Comparison of ENCODE assay signal across 9 mouse cellular contexts in the genomic region with DNA sequence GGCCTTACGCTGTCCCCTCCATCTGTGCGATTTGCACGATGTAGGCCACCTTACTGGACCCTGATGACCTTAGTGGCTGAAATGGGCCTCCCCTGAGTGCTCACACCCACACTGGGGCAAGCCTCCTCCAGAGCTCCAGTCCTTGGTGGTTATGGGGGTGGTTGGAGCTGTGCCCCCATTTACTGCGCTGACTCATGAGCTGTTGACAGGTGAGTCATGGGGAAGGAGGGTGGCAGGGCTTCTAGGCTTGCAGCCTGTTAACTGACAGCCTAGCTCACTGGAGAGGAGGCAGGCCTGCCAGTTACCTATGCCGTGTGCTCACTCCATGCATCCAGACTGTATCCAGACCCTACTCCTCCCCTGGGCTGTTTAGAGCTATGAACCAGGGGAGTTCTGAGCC.
DNase-seq lines count a peak whose midpoint lies in the region.
"Had no signal": no experiment of that assay in that cellular context is flagged by ENCODE, and none has a peak within 500 bp of the region (broad histone marks: within the 10 kb centered on the region; RNA-seq: fewer than 3 reads in every experiment).

No protein-coding gene starts in this region.

- DNase-seq in right cerebral cortex, adult 2 months (ENCODE audit: low spot score in 2 of 2), result peak; percentile 76 to 78
- no peak for DNase-seq in right cerebral cortex, postnatal 14 days
- DNase-seq in adrenal gland, adult 8-10 months, result peak; percentile 64
- DNase-seq in left cerebral cortex, adult 9 months (ENCODE audit: low spot score in 2 of 2), result peak; percentile 64 to 73
- DNase-seq in heart, postnatal 4 days, result no peak
- no peak for DNase-seq in gastrocnemius, postnatal 36 days
- DNase-seq in gastrocnemius, postnatal 25 days, result no peak
- DNase-seq: cerebellum, adult 11 months; lung, adult 18-20 months had no signal

- intact Hi-C loops in gastrocnemius, postnatal 36 days (cut with DNase I), result no loop called here

Comparison
In these comparisons a context has a peak if more than half of its experiments do, and no peak if none do; other contexts are left out.
1. DNase-seq: peak in right cerebral cortex, adult 2 months (2 of 2), adrenal gland, adult 8-10 months (single experiment) and left cerebral cortex, adult 9 months (2 of 2); none in right cerebral cortex, postnatal 14 days (single experiment), heart, postnatal 4 days (single experiment), gastrocnemius, postnatal 36 days (0 of 2) and gastrocnemius, postnatal 25 days (single experiment).